Mouse (Mus musculus): ENCODE results near the gene Hspb1. TPM values are rescaled to one million over a fixed set of nuclear protein-coding genes. Genes with fewer than 3 reads are reported as not detected.

Gene Hspb1
- total RNA-seq, 2 experiments from 2014 or later = 253 to 325 TPM

- intact Hi-C loops (cut with DNase I) = loop anchor here (1.0 to 2.0 kb wide), 2 partner anchors 27 to 31 kb away; no protein-coding TSS in a partner anchor
- TF ChIP-seq CTCF (IDR thresholded peaks at IDR 0.05) = no peak
- no peak for DNase-seq
- Histone ChIP-seq H3K4me3 (no peak overlapping the region; the same call in 1 of the 2 replicates), H3K27ac (peak overlapping the region; percentile 99)
These were observed 48.0 kb downstream of the Hspb1 start for GRCm38 (mm10) chr5:135935641-135936190.

Other genes with a start within 250 kb of the Hspb1 start
- gene Por, start 217.9 kb upstream of the Hspb1 start, total RNA-seq (2021) = 10 to 100 TPM; 31.4 to 32.7 TPM
- 1 to 10 TPM; 7.6 to 8.3 TPM for gene Tmem120a, start 143.5 kb upstream of the Hspb1 start, total RNA-seq (2021)
- gene Styxl1, start 109.5 kb upstream of the Hspb1 start, total RNA-seq (2021) = not detected
- 1,000 to 10,000 TPM in 1 of 2 experiments, 100 to 1,000 TPM in 1; 910 to 1,211 TPM for gene Mdh2, start 109.4 kb upstream of the Hspb1 start, total RNA-seq (2021)
- not detected for gene Srrm3, start 81.0 kb upstream of the Hspb1 start, total RNA-seq (2021)
- 100 to 1,000 TPM; 289 to 303 TPM for gene Ywhag, start 46.7 kb downstream of the Hspb1 start, total RNA-seq (2021)
- under 1 TPM; 0.22 to 0.59 TPM for gene Ssc4d, start 86.6 kb downstream of the Hspb1 start, total RNA-seq (2021)
- gene Zp3, start 92.2 kb downstream of the Hspb1 start, total RNA-seq (2021) = not detected
- 1 to 10 TPM; 6.5 to 8.2 TPM for gene Dtx2, start 106.9 kb downstream of the Hspb1 start, total RNA-seq (2021)
- gene Upk3b, start 150.6 kb downstream of the Hspb1 start, total RNA-seq (2021) = not detected
- not detected for gene Upk3bl, start 166.6 kb downstream of the Hspb1 start, total RNA-seq (2021)
- 10 to 100 TPM; 25.0 to 28.8 TPM for gene Rasa4, start 196.0 kb downstream of the Hspb1 start, total RNA-seq (2021)
- gene Polr2j, start 228.7 kb downstream of the Hspb1 start, total RNA-seq (2021) = 10 to 100 TPM; 62.9 to 69.6 TPM
- 1 to 10 TPM; 4.6 to 5.5 TPM for gene Lrwd1, start 248.2 kb downstream of the Hspb1 start, total RNA-seq (2021)
- 1 to 10 TPM; 4.4 to 5.7 TPM for gene Alkbh4, start 248.2 kb downstream of the Hspb1 start, total RNA-seq (2021)

Measured in gastrocnemius, adult 2 months (tissue).